Mouse (Mus musculus): ENCODE measurements at regions not wholly inside any gene's neighbourhood (a gene's known extent, or its start where the extent isn't known, plus 50 kb on each side); places are given as distances from the start of the nearest gene placed in this dataset.

DNA sequence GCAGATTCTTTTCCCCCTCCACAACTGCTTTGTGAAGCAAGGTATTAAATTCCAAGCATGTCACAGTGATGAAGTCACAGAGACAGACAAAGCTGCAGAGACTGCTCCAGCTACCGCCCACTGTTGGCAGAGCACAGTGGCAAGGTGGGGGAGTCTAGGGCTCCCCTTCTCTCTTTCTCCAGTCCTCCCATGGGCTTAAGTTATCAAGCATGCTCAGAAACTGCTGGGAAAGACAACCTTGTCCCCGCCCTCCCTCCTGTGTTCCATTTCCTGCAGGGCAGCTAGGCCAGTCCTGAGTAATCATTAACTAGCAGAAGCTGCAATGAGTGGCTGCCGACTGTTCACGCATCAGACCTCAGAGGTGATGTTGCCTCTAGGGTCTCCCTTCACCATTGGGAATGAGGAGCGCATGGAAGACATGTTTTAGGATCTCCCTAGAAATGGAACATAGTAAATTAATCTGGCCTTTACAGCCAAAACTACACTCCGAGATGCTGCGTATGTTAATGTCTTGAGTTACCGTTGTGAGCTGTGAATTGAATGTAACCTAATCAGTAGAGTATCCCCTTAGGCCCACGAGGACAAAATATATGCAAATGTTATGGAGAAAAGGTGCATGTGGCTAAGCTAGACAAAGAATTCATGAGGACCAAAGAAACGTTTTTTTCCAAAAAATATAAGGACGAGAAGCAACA, 372.5 kb upstream of the Acvr2a start:
- Histone ChIP-seq H3K36me3 (ENCODE audit: control insufficient read depth, insufficient read depth, low read length) (no peaks in the 10 kb centered on the region), H3K9ac (replicated peaks; ENCODE audit: low read depth, low read length) (no peak overlapping the region), H3K4me3 (ENCODE audit: low read depth, low read length) (no peak overlapping the region), H3K9me3 (ENCODE audit: control insufficient read depth, low read length) (no peaks in the 10 kb centered on the region), H3K4me1 (ENCODE audit: control insufficient read depth, insufficient read depth, low read length) (peaks cover 6% of the 10 kb centered on the region; the same call in 1 of the 2 replicates), H3K27ac (ENCODE audit: low read depth, low read length) (no peak overlapping the region), H3K27me3 (ENCODE audit: control insufficient read depth, insufficient read depth, low read length) (no peaks in the 10 kb centered on the region), H3K4me2 (ENCODE audit: low read depth, low read length) (no peak overlapping the region)
- 21% methylated on average over 11 of the region's 11 CpGs for WGBS
- ATAC-seq (ENCODE audit: low read depth) = peak; percentile 60; the same call in 1 of the 2 replicates

DNA sequence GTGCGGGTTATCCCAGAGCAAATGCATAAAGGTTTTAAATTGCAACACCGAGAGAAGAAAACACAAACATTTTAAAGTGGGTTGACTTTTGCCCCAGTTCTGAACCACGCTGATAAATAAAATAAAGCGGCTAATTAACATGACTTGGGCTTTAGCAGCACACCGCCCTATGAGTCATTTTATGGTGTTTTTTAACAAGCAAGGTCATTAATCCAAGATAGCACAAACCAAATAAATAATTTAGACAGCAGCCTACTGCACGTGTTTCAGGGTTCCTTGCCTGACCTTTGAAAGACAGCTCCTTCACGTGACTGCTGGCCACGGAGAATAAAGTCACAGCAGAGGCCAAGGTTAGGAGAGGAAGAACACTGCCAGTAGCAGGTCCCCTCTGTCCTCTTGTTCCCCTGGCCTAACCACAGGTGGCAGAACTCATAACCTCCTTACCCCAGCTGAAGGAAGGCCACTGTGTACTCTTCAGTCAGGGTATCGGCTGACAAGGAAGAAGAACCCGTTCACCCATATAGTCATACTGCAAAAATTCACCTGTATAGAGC, 371.8 kb upstream of the Acvr2a start:
- no peak overlapping the region for H3K4me2 ChIP-seq (ENCODE audit: low read depth, low read length)
- no peak overlapping the region for H3K9ac ChIP-seq (replicated peaks; ENCODE audit: low read depth, low read length)
- no peaks in the 10 kb centered on the region for H3K9me3 ChIP-seq (ENCODE audit: control insufficient read depth, low read length)
- H3K27ac ChIP-seq (ENCODE audit: low read depth, low read length) = no peak overlapping the region
- no peak overlapping the region for H3K4me3 ChIP-seq (ENCODE audit: low read depth, low read length)
- no peaks in the 10 kb centered on the region for H3K36me3 ChIP-seq (ENCODE audit: control insufficient read depth, insufficient read depth, low read length)
- H3K27me3 ChIP-seq (ENCODE audit: control insufficient read depth, insufficient read depth, low read length) = no peaks in the 10 kb centered on the region
- WGBS = 49% methylated on average over 10 of the region's 10 CpGs
- ATAC-seq (ENCODE audit: low read depth) = 0 out of 2 replicates have a peak, but pooled peaks have one; percentile 28
- H3K4me1 ChIP-seq (ENCODE audit: control insufficient read depth, insufficient read depth, low read length) = peaks cover 6% of the 10 kb centered on the region; the same call in 1 of the 2 replicates

DNA sequence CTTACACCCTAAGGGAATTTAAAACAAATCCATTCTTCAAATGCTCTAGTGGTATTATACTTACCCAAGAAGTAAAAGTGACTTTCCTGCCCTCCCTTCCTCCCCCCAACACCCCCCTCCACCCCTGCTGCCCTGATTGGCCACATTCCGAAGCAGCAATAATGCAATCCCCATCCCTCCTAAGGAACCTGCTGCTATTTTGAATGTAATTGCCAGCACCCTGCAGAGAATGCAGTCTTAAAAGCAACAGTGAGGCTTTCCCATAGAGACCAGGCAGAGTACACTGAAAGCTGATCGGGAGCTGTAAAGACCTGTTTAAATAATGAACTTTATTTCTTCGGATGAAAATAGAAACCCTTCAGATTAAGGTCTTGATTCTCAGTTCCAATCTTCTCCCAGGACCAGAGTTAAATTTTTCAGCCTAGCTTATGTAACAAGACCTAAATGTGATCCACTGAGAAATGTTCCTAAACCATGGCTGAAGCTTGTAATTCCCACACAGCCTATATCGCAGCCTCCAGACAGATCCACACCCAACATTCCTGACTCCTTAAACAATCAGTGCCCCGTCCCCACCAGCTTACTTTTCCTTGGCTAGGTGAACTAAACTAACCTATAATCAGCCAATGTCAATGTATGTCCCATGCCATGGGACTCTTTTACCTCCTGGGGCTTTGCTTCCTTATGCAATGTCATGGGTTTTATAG, 367.9 kb upstream of the Acvr2a start:
- Histone ChIP-seq H3K27me3 (ENCODE audit: control insufficient read depth, insufficient read depth, low read length) (no peaks in the 10 kb centered on the region), H3K9ac (replicated peaks; ENCODE audit: low read depth, low read length) (no peak overlapping the region), H3K4me2 (ENCODE audit: low read depth, low read length) (no peak overlapping the region), H3K9me3 (ENCODE audit: control insufficient read depth, low read length) (no peaks in the 10 kb centered on the region), H3K27ac (ENCODE audit: low read depth, low read length) (no peak overlapping the region), H3K36me3 (ENCODE audit: control insufficient read depth, insufficient read depth, low read length) (no peaks in the 10 kb centered on the region), H3K4me1 (ENCODE audit: control insufficient read depth, insufficient read depth, low read length) (peaks cover 6% of the 10 kb centered on the region; the same call in 1 of the 2 replicates), H3K4me3 (ENCODE audit: low read depth, low read length) (no peak overlapping the region)
- ATAC-seq (ENCODE audit: low read depth) = peak; percentile 41; the same call in 1 of the 2 replicates
- WGBS = 9% methylated on average over 5 of the region's 5 CpGs

DNA sequence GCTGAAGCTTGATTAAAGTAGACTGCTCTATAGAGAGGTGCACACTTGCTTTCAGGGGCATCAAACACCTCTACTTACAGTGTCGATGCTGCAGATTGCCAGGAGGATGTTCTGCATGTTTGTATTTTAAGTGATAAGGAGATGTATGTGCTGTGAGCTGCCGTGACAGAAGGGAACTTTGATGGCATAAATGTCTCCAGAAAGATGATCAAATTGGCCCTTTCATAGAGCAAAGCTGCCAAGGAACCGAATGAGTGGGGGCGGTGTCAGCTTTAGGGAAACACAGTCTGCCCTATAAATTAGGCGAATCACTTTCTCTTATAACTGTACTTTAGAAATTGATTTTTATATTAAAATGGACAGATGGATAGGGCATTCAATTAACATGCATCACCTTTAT, 367.3 kb upstream of the Acvr2a start:
- Histone ChIP-seq H3K27me3 (ENCODE audit: control insufficient read depth, insufficient read depth, low read length) (no peaks in the 10 kb centered on the region), H3K4me2 (ENCODE audit: low read depth, low read length) (no peak overlapping the region), H3K9ac (replicated peaks; ENCODE audit: low read depth, low read length) (no peak overlapping the region), H3K4me3 (ENCODE audit: low read depth, low read length) (no peak overlapping the region), H3K27ac (ENCODE audit: low read depth, low read length) (no peak overlapping the region), H3K36me3 (ENCODE audit: control insufficient read depth, insufficient read depth, low read length) (no peaks in the 10 kb centered on the region), H3K9me3 (ENCODE audit: control insufficient read depth, low read length) (no peaks in the 10 kb centered on the region), H3K4me1 (ENCODE audit: control insufficient read depth, insufficient read depth, low read length) (peaks cover under 1% of the 10 kb centered on the region; the same call in 1 of the 2 replicates)
- ATAC-seq (ENCODE audit: low read depth) = no peak; the same call in 1 of the 2 replicates
- WGBS = 66% methylated on average over 5 of the region's 5 CpGs

DNA sequence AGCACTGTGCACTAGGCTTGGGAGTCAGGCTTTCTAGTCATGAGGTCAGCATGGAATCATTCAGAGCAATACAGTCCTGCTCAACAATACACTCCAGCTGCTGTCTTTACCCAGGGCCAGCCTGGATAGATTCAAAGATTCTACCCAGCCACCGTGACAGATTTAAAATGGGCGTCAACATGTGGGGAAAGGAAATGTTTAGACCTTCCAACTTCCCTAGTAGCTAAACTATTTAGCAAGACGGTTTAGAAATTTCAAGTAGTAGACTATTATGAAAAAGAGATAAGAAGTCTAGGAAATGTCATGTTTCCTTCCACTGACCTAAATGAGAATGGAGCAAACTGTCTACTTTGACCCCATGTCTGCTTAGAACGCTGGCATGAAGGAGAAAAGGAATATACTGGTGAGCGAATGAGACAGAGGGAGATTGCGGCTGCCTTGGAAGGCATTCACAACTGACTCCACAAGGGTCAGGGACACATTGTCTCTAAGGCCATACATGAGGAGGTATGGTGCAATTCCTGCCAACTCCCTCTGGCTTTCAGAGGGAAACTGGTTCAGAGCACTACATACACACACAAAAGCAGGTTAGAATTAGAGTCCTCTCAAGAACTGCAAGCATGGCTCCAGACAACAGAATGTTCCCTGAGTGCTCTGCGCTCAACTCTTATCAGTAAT, 364.6 kb upstream of the Acvr2a start:
- Histone ChIP-seq H3K4me1 (ENCODE audit: control insufficient read depth, insufficient read depth, low read length) (no peaks in the 10 kb centered on the region), H3K27ac (ENCODE audit: low read depth, low read length) (no peak overlapping the region)
- ATAC-seq (ENCODE audit: low read depth) = no peak

DNA sequence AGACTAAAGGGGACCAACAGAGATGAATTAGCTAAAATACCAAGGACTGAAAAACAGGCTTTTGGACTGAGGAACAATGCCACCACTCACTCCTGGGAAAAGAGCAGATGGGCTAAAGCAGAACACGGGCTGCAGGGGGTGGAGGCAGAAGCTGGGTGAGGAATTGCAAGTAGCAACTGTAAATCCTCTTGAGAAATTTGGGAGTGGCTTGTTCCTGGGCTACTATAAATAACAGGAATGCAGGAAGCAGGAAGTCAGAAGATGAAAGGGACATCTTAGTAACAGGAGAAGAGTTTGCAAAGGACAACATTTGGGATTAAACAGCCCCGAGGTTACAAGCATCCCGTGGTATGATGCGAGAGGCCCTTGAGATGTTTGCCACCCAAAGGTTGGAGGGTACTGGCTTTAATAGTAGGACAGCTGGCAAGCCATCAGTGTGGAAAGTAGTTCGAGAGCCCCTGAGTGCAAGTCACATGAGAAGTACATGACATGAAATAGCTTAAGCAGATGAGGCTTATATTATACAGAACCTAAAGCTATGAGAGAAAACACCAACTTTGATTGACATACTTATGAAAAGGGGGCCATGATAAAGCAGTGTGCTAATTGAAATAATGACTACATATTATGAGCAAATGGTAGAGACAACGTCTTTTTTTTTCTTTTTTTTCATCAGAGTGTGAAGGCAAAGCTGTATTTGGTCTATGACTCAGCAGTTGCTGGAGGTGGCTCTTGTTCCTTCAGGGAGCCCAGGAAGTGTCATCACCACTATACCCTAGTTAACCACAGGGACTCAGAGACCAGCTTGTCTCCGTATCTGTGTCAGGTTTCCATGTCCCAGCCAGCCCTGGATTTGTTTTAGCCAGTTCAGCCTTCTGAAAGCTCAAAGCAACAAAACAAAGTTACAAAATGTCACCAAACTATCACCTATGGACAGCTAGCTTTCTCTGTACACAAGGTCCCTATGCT, 357.6 kb upstream of the Acvr2a start:
- WGBS = 59% methylated on average over 7 of the region's 7 CpGs
- no peak overlapping the region for H3K4me2 ChIP-seq (ENCODE audit: low read depth, low read length)
- H3K9me3 ChIP-seq (ENCODE audit: control insufficient read depth, low read length) = no peaks in the 10 kb centered on the region
- H3K9ac ChIP-seq (replicated peaks; ENCODE audit: low read depth, low read length) = no peak overlapping the region
- H3K4me1 ChIP-seq (ENCODE audit: control insufficient read depth, insufficient read depth, low read length) = 0 out of 2 replicates have a peak, but pooled peaks cover 3% of the 10 kb centered on the region
- no peaks in the 10 kb centered on the region for H3K27me3 ChIP-seq (ENCODE audit: control insufficient read depth, insufficient read depth, low read length)
- no peak overlapping the region for H3K4me3 ChIP-seq (ENCODE audit: low read depth, low read length)
- no peak for ATAC-seq (ENCODE audit: low read depth)
- H3K36me3 ChIP-seq (ENCODE audit: control insufficient read depth, insufficient read depth, low read length) = no peaks in the 10 kb centered on the region
- no peak overlapping the region for H3K27ac ChIP-seq (ENCODE audit: low read depth, low read length)

More for the DNA sequence above, 364.6 kb upstream of the Acvr2a start:
- no peak overlapping the region for H3K4me3 ChIP-seq (ENCODE audit: low read depth, low read length)
- 93% methylated on average over 7 of the region's 7 CpGs for WGBS
- no peaks in the 10 kb centered on the region for H3K9me3 ChIP-seq (ENCODE audit: control insufficient read depth, low read length)
- H3K27me3 ChIP-seq (ENCODE audit: control insufficient read depth, insufficient read depth, low read length) = no peaks in the 10 kb centered on the region
- no peak overlapping the region for H3K4me2 ChIP-seq (ENCODE audit: low read depth, low read length)
- H3K36me3 ChIP-seq (ENCODE audit: control insufficient read depth, insufficient read depth, low read length) = no peaks in the 10 kb centered on the region
- H3K9ac ChIP-seq (replicated peaks; ENCODE audit: low read depth, low read length) = no peak overlapping the region

DNA sequence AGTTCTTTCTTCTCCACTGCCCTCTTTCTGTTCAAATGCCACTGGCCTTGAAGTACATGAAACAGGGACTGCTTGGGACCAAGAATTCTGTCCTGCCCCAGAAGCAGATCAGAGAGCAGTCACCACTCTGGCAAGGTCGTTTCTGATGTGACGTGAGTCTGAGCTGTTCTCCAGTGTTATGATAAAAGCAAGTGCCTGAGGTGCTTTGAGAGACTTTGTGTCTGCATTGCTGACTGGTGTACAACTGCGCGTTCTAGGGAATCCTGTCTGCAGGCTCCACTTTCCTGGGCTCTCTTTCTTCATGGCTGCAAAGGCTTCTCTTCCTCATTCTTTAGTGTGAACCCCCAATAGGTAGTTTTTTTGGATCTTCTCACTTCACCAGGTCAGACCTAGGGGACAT, 356.8 kb upstream of the Acvr2a start:
- ATAC-seq (ENCODE audit: low read depth) = no peak

DNA sequence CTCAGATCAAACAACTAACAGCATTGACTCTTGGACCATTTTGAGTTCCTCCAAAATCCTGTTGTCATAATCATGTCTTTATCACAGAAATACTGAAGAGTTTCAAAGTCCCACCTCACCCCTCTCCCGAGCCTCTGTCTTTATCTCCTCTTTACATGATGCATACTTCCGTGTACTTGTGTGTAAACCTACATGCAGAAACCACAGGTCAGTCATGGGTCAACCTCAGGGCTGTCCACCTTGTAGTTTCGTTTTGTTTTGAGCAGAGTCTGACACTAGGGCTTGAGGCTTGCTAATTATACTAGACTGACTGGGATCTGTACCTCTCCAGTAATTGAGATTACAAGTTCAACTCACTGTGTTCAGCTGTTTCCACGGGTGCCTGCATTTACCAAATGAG, 348.4 kb upstream of the Acvr2a start:
- H3K9ac ChIP-seq (replicated peaks; ENCODE audit: low read depth, low read length) = no peak overlapping the region
- H3K4me3 ChIP-seq (ENCODE audit: low read depth, low read length) = no peak overlapping the region
- no peak overlapping the region for H3K4me2 ChIP-seq (ENCODE audit: low read depth, low read length)
- ATAC-seq (ENCODE audit: low read depth) = no peak
- H3K36me3 ChIP-seq (ENCODE audit: control insufficient read depth, insufficient read depth, low read length) = no peaks in the 10 kb centered on the region
- H3K9me3 ChIP-seq (ENCODE audit: control insufficient read depth, low read length) = no peaks in the 10 kb centered on the region
- 92% methylated on average over 4 of the region's 4 CpGs for WGBS
- H3K27ac ChIP-seq (ENCODE audit: low read depth, low read length) = no peak overlapping the region
- no peaks in the 10 kb centered on the region for H3K27me3 ChIP-seq (ENCODE audit: control insufficient read depth, insufficient read depth, low read length)
- H3K4me1 ChIP-seq (ENCODE audit: control insufficient read depth, insufficient read depth, low read length) = no peaks in the 10 kb centered on the region

More for the DNA sequence above, 356.8 kb upstream of the Acvr2a start:
- WGBS = 89% methylated on average over 4 of the region's 4 CpGs
- 0 out of 2 replicates have a peak, but pooled peaks cover 3% of the 10 kb centered on the region for H3K4me1 ChIP-seq (ENCODE audit: control insufficient read depth, insufficient read depth, low read length)
- no peaks in the 10 kb centered on the region for H3K9me3 ChIP-seq (ENCODE audit: control insufficient read depth, low read length)
- H3K27me3 ChIP-seq (ENCODE audit: control insufficient read depth, insufficient read depth, low read length) = no peaks in the 10 kb centered on the region
- no peak overlapping the region for H3K9ac ChIP-seq (replicated peaks; ENCODE audit: low read depth, low read length)
- no peaks in the 10 kb centered on the region for H3K36me3 ChIP-seq (ENCODE audit: control insufficient read depth, insufficient read depth, low read length)
- H3K27ac ChIP-seq (ENCODE audit: low read depth, low read length) = no peak overlapping the region
- no peak overlapping the region for H3K4me2 ChIP-seq (ENCODE audit: low read depth, low read length)
- H3K4me3 ChIP-seq (ENCODE audit: low read depth, low read length) = no peak overlapping the region
